Mouse (Mus musculus) fat pad, adult 2 months (tissue): ENCODE results near the gene Sorcs2.
A peak's percentile ranks its signal among the peaks of the same experiment; 100 is the strongest.

Source experiments
- DNase-seq: peaks from one replicate; pipeline ENCODE4 v3.0.0-alpha.2; 2011; ENCODE audit warnings: low read depth, low spot score; ENCODE audit errors: extremely low read depth

Gene Sorcs2

DNA sequence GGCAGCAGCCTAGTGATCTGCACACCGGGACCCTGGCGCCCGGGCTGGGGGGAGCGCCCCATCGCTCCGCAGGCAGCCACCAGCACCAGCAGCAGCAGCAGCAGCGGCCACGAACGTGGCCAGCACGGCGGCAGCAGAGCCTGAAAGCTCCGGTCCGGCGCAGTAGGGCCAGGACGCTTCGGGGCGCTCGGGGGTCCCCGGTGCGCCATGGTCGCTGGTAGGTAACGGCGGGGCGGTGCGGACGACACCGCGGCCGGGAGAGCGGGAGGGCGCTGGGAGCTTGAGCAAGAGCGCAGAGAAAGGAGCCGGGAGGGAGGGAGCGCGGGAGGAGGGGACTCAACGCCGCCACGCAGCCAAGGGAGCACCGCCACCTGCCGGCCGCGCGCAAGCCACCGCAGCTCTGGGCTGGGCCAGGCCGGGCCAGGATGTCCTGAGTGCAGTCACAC, at the start of gene Sorcs2:
Gene Sorcs2, minus strand, starts transcription at position 303 of the 446 bp plus-strand sequence.
- no peak for DNase-seq

DNA sequence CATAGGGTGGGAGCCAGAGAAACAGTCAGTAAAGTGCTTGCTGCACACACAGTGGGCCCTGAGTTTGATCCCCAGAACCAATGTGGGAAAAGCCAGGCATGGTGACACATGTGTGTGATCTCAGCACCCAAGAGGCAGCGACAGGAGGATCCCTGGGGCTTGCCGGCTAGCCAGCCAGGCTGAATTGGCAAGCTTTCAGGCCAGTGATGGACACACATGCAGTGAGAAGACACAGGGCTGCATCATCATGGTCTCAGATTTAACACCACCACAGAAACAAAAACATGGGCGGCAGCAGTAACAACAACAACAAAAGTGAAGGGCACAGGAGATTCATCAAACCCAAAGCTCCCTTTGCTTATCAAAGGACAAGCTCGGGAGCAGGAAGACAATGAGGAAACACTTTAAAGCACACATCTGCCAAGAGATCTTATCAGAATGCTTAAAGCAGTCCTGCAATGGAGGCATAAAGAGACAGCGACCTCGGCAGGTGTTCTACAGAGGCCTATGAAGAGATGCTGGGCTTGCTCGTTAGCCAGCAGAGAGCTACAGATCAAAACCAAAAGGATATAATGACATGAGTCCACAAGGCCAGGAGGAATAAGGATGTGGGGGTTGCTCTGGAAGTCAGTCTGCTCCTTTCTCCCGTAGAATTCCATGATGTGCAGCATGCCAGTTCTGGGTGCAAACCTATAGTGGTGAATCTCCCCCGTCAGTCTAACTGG, 48.4 kb upstream of the Sorcs2 start:
- no peak for DNase-seq

DNA sequence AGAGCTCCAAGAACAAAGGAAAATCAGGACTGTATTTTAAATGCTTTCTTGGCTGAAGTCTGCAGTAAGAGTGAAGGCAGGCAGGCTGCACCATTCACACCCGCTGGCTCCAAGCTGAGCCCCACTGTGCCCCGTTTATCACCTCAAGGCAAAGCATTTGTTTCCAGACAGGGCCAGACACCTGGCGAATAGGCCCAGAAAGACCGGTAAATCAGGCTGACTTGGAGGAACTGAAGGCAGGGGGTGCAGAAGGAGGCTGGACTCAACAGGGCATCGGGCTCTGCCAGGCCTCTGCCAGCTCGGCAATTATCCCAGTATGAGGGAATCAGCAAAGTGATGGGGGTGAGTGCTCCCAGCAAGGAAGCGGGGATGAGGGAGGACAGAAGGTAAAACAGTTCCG, 47.1 kb upstream of the Sorcs2 start:
- peak; percentile 72 for DNase-seq

DNA sequence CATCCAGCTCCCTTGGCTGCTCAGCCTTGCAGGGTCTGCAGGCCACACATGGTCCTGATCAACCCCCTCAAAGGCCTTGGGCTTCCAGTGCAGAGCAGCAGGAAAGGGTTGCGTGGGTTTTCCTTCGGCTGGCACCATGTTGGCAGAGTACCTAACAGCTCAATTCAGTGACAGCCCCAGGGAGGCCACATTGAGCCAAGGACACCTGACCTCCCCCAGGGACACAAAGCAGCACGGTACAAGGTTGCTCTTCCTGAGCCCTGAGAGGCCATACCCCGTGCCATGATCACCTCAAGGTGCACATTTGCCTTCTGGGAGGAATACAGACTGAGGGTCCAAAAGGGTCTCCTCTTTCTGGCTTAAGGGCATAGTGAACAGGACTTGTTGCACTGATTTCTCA, 46.7 kb upstream of the Sorcs2 start:
- DNase-seq, result no peak

DNA sequence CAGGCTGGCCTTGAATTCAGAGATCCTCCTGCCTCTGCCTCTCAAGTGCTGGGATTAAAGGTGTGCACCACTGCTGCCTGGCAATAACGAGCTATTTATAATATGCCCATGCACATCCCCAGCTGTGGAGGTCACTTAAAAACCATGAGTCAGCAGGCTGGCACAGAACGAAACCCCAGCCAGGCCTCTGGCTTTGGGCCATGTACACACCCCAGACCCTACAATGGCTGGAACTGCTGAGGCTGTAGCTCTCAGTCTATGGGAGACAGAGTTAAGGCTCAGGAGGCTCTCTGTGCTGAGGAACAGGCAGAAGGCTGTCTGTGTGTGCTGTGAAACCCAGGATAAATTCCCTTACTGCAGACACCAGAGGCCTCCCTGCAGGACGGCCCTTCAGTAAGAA, 42.8 kb upstream of the Sorcs2 start:
- DNase-seq, result no peak

DNA sequence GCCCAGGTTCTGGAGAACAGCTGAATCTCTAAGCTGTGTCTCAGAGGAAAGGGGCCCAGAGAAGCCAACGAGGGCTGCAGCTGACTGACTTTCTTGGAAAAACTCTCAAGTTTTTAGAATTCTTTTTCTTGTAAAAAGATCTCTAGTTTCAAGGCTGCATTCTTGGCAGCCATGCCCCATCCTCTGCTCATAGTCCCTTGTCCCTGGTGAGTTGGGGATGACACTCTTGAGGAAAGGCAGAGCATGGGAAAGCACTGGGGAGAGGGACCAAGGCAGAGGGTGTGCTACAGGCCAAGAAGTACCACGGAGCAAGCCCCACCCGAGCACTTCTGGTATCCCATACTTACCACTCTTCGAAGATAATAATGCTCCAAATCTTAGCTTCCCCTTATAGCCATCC, 38.9 kb upstream of the Sorcs2 start:
- DNase-seq, result no peak

DNA sequence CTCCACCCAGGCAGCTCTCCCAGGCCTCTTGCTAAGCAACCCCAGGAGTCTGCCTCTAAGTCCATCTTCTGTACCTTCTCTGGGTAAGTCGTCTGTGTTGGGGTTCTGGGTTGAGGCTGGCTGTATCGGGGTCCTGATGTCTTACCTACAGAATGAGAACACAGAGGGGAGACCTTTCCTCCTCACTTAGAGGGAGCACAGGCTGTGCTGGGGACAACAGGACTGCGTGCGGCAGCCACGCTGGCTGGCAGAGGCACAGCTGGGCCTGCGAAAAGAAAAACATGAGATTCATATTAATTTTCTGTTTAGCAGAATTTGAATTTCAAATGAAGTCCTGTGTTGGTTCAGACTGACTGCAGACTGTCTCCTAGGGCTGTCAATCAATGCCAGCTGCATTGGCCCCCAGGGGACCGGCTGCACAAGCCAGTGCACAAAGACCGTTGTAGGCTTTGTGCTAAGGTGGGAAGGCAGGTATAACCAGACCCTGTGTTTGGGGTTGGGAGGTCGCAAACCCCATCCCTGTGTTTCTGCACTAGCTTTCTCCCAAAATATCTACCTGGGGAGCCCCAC, 36.5 kb upstream of the Sorcs2 start:
- DNase-seq, result no peak

DNA sequence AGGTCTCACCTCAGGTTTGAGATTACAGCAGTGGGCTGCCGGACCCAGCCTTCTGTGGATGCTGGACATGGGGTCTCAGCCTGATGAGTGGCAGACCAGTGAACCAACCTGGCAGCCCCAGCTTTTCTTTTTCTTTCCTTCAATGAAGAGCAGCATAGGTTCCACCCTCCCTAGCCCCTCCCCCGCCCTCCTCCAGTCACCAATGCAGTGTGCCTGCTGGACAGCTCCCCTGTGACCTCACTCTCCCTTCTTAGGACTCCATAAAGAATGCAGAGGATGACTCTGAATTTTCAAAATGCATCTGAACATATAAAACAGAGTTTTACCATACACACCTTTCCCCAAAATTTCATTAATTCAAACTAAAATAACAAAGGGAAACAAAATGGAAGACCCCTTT, 33.8 kb upstream of the Sorcs2 start:
- DNase-seq, result no peak

DNA sequence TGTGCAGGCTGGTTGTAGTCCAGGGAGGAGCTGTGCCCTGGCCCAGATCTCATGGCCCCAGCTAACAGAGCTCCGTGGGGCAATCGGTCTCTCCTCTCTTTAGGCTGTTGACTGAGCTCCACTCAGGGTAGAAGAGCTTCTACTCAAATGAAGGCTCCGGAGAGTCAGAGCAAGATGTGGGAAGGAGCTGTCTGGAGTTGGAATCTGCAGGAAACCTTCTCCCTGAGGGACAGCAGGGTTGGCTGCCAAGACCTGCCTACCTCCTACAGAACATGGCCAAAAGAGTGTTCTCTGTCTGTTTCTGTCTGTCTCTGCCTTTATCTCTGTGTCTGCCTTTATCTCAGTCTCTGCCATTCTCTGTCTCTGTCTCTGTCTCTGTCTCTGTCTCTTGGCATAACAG, 31.6 kb upstream of the Sorcs2 start:
- DNase-seq, result no peak

DNA sequence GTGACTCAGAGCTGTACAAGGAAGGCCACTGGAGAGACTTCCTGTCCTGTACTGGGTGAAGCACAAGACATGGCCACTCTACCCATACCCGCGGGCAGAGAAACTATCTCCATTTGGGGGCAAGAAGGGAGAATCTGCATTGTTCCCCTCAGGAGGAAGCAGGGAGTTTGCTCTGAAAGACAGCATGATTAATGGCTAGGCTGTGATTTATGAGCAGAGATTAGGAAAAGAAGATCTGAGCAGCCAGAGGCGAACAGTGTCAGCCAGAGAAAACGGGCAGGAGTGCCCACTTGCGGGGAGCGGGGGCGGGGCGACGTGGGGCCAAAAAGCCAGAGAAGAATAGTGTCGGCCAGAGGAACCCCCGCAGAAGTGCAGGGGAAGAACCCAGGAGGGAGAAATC, 29.9 kb upstream of the Sorcs2 start:
- no peak for DNase-seq

DNA sequence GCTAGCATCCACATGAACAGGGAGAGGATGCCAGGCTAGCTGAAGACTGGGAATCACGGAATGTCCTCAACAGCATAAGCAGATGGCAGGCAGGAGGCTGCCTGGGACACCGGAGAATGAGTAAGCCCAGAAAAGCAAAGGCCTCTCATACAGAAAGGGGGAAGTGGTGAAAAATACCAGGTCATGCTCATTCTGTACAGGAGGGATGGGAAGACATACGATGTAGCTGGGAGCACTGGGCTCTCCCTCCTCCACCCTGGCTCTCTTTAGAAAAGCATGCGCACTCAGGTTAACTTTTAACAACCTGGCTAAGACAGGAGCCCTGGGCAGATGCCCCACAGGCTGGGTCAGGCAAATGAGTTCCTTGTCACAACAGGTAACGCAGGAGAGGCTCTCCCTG, 28.5 kb upstream of the Sorcs2 start:
- no peak for DNase-seq

DNA sequence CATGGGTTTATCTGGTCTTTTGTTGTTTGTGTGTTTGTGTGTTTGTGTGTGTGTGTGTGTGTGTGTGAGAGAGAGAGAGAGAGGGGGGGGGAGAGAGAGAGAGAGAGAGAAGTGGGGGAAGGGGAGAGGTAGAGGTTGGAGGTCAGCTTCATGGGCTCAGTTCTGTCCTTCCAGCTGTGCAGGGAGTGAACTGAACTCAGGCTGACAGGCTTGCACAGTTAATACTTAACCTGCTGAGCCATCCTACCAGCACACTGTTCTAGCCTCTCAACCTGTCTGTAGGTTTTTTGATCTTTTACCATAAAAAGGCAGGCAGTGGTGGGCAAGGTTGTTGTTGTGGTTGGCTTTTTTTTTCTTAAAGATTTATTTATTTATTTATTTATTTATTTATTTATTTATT, 26.7 kb upstream of the Sorcs2 start:
- DNase-seq, result no peak

DNA sequence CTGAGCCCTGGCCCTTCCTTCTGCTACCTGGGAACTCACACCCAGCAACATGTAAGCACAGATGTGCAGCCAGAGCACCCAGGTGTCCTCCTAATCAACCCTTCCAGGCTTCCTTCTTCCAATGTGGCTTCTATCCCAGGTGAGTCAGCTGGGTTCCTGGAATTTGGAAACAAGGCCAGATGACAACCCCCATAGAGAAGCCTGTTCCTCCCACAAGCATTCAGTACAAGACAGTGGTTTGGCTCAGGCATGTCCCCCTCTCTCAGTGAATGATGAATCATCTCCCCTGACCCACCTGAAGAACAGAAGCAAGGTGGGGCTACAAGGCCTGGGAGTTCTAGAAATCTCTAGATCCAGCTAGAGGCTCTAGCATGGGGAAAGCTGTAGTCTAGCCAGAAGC, 24.8 kb upstream of the Sorcs2 start:
- DNase-seq, result no peak

DNA sequence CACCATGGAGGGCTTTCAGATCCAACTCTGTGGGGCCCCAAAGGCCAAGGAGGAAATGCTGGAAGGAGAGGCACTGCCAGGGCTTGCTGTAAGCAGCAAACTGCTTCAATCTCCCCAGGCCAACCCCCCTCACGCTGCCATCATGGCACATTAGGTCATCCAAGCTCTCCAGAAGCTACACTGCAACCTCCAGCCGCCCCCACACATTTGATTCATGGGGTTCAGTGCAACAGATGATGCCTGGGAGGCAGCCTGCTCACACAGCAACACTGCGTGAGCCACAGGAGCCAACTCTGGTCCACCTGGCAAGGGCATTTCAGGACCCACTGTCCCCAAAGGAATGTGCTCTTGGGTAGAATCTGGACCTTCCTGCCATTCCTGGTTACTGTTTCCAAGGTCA, 21.9 kb upstream of the Sorcs2 start:
- no peak for DNase-seq

DNA sequence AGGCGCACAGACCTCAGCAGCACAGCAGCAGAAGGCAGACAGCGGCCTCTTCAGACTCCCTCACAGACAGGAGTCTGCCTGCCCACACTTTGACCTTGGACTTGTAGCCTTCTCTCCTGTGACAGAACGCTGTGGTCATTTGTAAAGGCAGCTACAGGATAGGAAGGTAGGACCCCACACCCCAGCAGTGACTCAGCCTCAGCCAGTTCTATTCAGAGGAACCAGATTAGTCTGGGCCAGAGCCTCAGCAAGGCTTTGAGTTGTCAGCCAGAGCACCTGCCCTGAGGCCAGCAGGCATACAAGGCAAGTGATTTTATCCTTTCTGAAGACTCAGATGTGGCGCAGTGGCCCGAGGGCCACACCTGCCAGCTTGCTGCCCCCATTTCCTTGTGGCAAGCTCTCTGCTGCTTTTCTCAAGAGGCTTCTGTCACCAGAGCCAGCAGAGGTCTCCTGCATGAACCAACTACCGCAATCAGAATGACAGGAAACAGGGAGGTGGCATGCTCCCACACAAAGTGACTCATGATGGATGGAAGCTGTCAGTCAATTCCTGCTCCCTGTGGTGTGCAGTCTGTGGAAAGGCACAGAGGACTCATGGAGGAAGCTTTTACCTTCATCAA, 16.9 kb upstream of the Sorcs2 start:
- DNase-seq, result no peak

DNA sequence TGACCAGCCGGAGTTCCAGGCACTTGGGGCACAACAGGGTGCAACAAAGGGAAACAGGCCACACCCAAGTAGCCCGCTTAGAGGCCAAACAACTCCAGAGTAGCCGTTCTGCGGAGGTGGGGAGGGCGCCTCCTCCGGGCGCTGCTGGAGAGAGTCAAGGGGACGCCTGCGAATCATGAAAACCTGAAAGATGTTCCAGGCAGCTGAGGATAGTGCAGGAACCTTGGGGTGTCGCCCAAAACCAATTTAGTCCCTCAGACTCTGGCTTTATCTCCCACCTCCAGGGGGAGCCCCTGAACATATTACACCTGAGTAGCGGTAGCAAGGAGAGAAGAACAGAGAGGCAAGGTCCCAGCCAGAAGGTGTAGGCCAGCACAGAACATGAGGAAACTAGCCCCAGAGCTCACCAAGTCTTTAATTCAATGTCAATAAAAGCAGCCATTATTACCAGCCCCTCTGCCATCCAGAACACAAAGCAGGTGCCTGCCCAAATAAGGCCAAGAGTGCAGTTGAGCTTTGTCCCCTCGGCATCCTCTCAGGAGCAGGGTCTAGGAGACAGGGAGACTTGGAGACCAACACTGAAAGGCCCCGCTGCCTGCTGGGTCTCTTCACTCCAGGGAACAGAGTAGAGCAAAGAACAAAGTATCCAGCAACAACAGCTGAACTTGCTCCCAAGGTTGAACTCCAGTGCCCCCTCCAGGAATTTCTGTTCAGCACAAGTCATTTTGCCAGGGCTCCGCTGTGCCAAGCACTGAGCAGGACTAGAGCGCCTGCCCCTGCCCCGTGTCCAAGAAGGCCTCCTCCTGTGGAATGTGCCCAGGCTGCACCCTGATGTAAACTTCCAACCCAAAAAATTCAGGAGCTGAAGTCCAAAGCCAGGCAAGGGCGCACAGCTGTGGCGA, 775 bp upstream of the Sorcs2 start:
- no peak for DNase-seq

DNA sequence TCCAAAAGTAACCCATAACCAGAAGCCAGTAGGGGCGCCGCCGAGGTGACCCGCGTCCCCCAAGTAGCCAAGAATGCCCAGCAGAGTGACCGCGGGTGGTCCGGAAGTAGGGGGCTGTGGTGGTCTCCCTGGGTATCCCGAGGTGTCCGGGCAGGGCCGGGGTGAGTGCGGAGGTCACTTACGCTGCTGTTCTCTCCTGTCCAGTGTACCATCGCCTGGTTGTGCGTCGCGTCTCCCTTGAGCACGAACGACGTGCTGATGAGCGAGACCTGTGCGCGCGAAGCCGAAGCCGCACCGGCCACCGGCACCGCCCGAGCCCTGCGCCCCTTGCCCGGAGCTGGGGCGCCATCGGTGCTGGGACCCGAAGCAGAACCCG, 567 bp downstream of the Sorcs2 start:
- no peak for DNase-seq

DNA sequence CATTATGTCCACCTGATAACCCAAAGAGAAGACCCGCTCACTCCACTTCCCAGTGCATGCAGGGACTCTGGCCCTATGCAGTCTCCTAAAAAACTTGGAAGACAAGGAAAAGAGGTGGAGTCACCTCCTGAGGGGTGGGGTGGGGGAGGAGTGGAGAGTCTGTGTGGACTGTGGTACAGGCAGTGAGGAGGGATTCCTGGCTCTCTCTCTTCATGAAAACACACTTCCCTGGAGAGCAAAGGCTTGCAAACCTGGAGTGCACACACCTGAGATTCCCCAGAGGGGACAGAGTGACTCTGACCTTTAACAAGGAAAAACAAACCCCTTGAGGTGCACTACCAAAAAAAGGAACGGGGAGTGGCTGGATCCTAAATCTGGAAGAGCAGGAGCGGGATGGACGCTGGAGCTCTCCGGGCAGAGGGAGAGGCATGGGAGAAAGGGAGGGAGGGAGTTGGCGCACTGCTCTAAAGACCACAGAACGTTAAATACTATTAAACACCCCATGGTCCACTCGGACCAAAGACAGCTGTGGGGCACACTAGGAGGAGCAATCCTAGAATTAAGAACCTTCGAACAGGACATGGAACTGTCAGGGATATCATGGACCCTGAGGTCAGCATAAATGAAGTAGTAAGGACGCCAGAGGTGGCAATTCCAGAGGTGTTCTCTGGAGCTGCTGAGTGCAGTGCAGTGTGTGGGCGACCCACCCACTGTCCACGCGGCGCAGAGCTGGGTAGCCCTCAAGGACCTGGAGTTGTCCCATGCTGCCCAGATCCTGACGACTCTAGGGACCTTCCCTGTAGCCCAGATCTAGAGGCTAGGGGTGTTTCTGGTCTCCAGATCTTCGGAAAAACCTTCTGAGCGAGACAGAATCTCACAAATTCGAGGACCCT, 1.2 kb downstream of the Sorcs2 start:
- DNase-seq, result no peak

DNA sequence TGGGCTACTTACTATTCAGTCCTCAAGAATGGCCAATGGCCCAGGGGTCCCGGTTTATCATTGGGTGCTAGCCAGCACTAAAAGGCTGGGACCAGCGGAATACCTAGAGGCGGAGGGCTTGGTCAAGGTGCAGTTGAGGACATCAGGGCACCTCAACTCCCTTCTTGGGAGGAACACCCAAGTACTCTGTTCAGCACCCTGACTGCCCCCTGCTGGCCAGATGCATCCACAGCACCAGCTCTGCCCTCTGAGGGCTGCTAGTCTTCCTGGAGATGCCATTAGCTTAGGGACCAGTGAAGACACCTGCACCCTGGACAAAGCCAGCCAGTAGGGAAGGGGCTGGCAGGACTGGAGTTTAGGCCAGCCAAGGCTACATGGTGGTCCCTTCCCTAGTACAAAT, 1.9 kb downstream of the Sorcs2 start:
- DNase-seq, result no peak

DNA sequence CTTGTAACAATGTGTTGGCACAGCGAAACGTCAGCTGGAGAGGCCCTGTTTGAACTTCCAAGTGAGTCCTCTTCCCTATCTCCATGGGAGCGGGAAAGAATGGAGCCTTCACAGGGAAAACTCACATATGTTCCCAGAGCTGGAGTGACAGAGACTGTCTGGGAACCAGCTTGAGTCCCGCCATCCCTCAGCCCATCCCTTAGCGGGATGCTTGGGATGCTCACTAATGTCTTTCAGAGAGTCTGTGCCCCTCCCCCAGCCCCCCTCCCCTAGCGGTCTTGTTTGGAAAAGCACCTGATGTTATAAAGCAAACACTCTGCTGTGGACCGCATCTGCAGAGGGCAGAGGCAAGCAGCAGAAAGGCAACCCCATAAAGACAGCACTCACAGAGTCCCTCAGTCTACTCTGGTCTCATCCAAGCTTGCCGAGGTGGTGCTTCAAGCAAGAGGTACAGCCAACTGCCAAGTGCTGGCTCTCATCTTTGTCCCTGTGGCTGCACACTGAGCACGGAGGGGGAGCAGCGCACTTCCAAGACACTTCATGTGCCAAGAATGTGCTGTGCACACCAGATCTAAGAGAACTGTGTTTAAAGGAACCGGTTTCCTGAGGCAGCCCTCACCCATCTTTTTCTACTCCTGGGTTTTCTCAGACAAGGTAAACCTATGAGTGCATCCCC, 3.0 kb downstream of the Sorcs2 start:
- DNase-seq, result no peak
